Mouse (Mus musculus) megakaryocyte, embryonic 14.5 days (primary cell): Measurements from ENCODE around the gene Gm28539.

ENCODE experiments used
- FLI1 ChIP-seq: IDR thresholded peaks from 2 replicates; pipeline ENCODE4 v1.6.1; 2012; ENCODE audit warnings: low read length, inconsistent platforms, mixed read lengths
- GATA1 ChIP-seq: IDR thresholded peaks from 3 replicates; pipeline ENCODE4 v1.6.1; 2012; ENCODE audit warnings: mixed read lengths, low read length, inconsistent platforms, borderline replicate concordance

DNA sequence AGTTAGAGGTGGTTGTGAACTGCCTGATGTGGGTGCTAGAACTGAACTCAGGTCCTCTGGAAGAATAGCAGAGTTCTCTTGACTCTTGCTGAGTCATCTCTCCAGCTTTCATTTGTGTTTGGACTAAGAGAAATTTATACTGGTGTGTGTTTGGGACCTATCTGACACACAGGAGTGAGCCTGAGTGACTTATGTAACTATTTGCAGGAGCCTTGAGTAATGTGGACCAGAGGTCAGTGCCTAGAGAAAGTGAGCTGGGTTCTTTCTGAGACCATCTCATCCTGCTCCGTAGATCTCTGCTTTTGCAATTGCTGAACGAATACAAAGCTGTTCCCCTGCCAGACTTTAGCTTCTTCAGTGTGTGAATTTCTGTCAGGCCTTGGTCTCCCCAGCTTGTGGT, 85.4 kb downstream of the Gm28539 start:
- TF ChIP-seq FLI1 (no peak), GATA1 (no peak)
